Mouse (Mus musculus) cerebellum, adult 2 months (tissue): Measurements from ENCODE around the gene Ccm2l. TPM values are rescaled to one million over a fixed set of nuclear protein-coding genes. Genes with fewer than 3 reads are reported as not detected.

Source experiments
- DNase-seq, 2 experiments: peaks; one replicate each; pipeline ENCODE4 v3.0.0; 2021
- H3K27ac ChIP-seq: fragments of 200-500 bp; 2 replicates; pipeline ENCODE4 v1.5.1; 2012; ENCODE audit warnings: low read length, control low read depth, inconsistent platforms; ENCODE audit not compliant: insufficient read depth
- H3K27me3 ChIP-seq: fragments of 200-500 bp; 2 replicates; pipeline ENCODE4 v1.6.1; 2012; ENCODE audit warnings: inconsistent platforms, mild to moderate bottlenecking, low read length, moderate library complexity; ENCODE audit not compliant: control insufficient read depth, insufficient read depth
- H3K4me1 ChIP-seq: fragments of 200-500 bp; 2 replicates; pipeline ENCODE4 v1.6.1; 2011; ENCODE audit warnings: low read length; ENCODE audit not compliant: control insufficient read depth, insufficient read depth
- H3K4me3 ChIP-seq: fragments of 200-500 bp; replicated peaks from 2 replicates; pipeline ENCODE3; 2011; ENCODE audit warnings: mild to moderate bottlenecking, low read depth, low read length, control low read depth; ENCODE audit not compliant: insufficient read depth
- CTCF ChIP-seq: fragments of 200-500 bp; IDR thresholded peaks from 2 replicates; pipeline ENCODE4 v1.5.1; 2011; ENCODE audit warnings: low read depth, mild to moderate bottlenecking, control low read depth, low read length, moderate library complexity, borderline replicate concordance; ENCODE audit not compliant: insufficient read depth
- POLR2A ChIP-seq: fragments of 200-500 bp; IDR thresholded peaks from 2 replicates; pipeline ENCODE4 v1.6.1; 2011; ENCODE audit warnings: low read length, control low read depth, borderline replicate concordance; ENCODE audit not compliant: insufficient read depth
- WGBS: fragments of 180-500 bp; shearing (Covaris S2); methylation state at CpG from one replicate; pipeline ENCODE4 v1.1.7; 2018; 5-methylcytosine and 5-hydroxymethylcytosine counted together
- polyA plus RNA-seq: library from polyadenylated mRNA; depleted of rRNA; stranded (reverse); fragments of >200 nt; gene quantifications from 2 replicates; pipeline ENCODE4 v1.2.3, GENCODE M21; 2012; rRNA removed

Gene Ccm2l
- polyA plus RNA-seq, 1 experiment: 11.4 TPM

DNA sequence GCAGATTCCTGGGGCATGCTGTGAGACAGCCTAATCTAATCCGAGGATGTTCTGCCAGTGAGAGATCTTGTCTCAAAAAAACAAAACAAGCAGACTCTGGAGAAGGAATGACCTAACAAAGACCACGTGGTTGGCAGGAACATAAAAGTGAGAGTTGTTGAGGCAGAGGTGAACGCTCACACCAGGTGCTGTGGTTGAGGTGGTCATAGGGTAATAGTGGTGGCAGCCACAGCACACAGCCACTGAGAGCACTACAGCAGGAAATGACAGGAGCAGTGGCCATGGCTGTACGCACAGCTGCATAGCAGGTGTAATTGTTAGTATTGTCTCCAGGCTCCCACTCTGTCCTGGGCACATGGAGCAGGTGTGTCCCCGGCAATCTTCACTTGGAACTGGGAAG lies 60.1 kb downstream of the Ccm2l start:
- Histone ChIP-seq H3K4me3 (no peak overlapping the region), H3K27ac (no peak overlapping the region), H3K27me3 (no peaks in the 10 kb centered on the region), H3K4me1 (no peaks in the 10 kb centered on the region)
- no peak for DNase-seq
- WGBS: 58% methylated on average over 5 of the region's 5 CpGs
- TF ChIP-seq POLR2A (no peak), CTCF (no peak)

GRCm38 (mm10) chr2:153131019-153131418 lies 65.3 kb downstream of the Ccm2l start:
- no peak overlapping the region for H3K27ac ChIP-seq
- 16% methylated on average over 6 of the region's 6 CpGs for WGBS
- no peak for TF ChIP-seq POLR2A
- TF ChIP-seq CTCF: peak; percentile 26; the same call in 1 of the 2 replicates
- H3K4me1 ChIP-seq: no peaks in the 10 kb centered on the region
- no peak overlapping the region for H3K4me3 ChIP-seq
- DNase-seq: no peak
- H3K27me3 ChIP-seq: no peaks in the 10 kb centered on the region

Other genes starting within 250 kb of the Ccm2l start
- gene Bcl2l1, start 234.2 kb upstream of the Ccm2l start, polyA plus RNA-seq: 141 and 142 TPM in 2 replicates
- gene Tpx2, start 218.0 kb upstream of the Ccm2l start, polyA plus RNA-seq: 1.2 TPM in 2 replicates
- not detected in 2 replicates for gene Mylk2, start 154.6 kb upstream of the Ccm2l start, polyA plus RNA-seq
- gene Foxs1, start 132.7 kb upstream of the Ccm2l start, polyA plus RNA-seq: 1.2 and 1.9 TPM in 2 replicates
- 73.1 and 73.6 TPM in 2 replicates for gene Dusp15, start 114.3 kb upstream of the Ccm2l start, polyA plus RNA-seq
- gene Ttll9, start 103.5 kb upstream of the Ccm2l start, polyA plus RNA-seq: 4.6 and 4.8 TPM in 2 replicates
- 131 and 133 TPM in 2 replicates for gene Pdrg1, start 50.5 kb upstream of the Ccm2l start, polyA plus RNA-seq
- 9.5 and 11.6 TPM in 2 replicates for gene Xkr7, start 34.1 kb upstream of the Ccm2l start, polyA plus RNA-seq
- 1.2 and 1.4 TPM in 2 replicates for gene Hck, start 42.5 kb downstream of the Ccm2l start, polyA plus RNA-seq
- 78.6 and 82.5 TPM in 2 replicates for gene Tm9sf4, start 95.3 kb downstream of the Ccm2l start, polyA plus RNA-seq
- gene Tspyl3, start 159.5 kb downstream of the Ccm2l start, polyA plus RNA-seq: 20.0 and 20.1 TPM in 2 replicates
- gene Plagl2, start 175.5 kb downstream of the Ccm2l start, polyA plus RNA-seq: 4.8 and 5.5 TPM in 2 replicates
- gene Pofut1, start 175.6 kb downstream of the Ccm2l start, polyA plus RNA-seq: 18.8 and 19.1 TPM in 2 replicates
- gene Kif3b, start 225.5 kb downstream of the Ccm2l start, polyA plus RNA-seq: 26.0 and 27.1 TPM in 2 replicates